Mouse (Mus musculus) right cerebral cortex, postnatal 10 days (tissue): ENCODE data around the gene Pdk2.
A peak's percentile ranks its signal among the peaks of the same experiment; 100 is the strongest.

ENCODE experiments used
- DNase-seq, 2 experiments: peaks; one replicate each; pipeline ENCODE4 v3.0.0; 2021; ENCODE audit warnings: low spot score in 2 of 2

Gene Pdk2

DNA sequence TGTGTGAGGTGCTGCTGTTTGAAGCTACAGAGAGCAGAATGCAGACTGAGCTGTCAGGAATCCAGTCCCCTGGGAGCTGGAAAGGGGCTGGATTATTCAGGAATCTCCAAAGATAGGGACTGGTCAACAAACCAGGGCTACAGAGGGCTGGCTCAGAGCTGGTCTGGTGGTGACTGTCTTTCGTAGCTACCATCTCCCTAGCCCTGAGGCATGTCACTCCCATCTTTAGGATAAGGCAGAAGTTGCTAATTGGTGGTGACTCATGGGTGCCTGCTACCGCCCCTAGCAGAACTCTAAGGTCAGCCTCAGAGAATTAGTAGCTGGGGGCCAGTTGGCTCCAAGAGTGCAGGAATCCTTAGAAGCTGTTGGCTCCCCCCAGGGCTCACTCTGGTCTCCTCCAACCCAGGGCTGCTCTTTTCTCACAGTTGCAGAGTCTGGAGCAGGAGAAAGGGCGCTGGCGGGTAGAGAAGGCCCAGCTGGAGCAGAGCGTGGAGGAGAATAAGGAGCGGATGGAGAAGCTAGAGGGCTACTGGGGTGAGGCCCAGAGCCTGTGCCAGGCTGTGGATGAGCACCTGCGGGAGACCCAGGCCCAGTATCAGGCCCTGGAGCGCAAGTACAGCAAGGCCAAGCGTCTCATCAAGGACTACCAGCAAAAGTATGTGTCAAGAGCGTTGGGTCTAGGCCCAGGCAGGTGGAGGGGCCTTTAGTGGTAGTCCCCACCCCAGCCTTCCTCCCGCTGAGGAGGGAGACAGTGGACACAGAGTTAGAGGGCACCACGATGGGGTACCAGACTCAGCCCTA lies 36.8 kb downstream of the Pdk2 start:
- no peak for DNase-seq

DNA sequence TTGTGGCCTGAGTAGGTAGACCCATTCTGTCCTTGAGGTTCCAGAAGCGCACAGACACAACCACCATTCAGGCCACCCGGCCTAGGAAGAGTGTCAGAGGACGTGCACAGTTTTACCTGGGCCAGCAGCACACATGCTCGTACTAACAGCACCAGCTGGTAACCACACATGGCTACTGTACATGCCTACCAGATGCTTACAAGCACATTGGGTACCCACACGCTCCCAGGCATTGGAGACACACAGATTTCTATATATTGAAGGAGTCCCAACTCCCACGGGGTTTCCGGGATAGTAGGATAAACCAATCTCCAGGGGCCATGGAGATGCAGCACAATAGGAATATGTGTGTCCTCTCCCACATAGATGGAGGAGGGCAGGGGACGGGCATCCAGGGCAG lies 38.4 kb downstream of the Pdk2 start:
- no peak for DNase-seq

DNA sequence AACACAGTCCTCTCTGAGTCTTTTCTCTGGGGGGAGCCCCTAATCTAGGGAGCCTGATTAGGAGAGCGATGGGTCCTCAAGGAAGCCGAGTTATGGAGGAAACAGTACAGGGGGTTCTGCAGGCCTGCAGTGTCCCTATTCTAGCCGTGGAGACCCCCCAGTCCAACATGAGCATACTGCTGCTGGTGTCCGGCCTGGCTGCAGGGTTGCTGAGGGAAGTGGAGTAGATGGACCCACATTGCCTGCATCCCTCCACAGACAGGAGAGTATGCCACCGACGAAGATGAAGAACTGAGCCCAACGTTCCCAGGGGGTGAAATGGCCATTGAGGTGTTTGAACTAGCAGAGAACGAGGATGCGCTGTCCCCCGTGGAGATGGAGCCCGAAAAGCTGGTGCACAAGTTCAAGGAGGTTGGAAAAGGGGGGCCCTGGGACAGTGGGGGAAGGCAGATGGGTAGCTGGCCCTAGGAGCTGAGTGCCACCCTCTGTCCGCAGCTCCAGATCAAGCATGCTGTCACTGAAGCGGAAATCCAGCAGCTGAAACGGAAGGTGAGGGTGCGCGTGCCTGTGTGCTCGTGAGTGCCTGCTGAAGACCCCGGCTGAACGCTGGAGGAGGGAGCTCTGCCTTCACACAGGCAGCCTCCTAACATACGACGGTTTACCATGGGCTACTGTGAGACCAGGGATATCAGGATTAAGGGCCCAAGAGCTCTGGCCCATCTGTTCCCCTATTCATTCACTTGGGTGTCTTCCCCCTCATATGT lies 39.4 kb downstream of the Pdk2 start:
- DNase-seq = no peak

DNA sequence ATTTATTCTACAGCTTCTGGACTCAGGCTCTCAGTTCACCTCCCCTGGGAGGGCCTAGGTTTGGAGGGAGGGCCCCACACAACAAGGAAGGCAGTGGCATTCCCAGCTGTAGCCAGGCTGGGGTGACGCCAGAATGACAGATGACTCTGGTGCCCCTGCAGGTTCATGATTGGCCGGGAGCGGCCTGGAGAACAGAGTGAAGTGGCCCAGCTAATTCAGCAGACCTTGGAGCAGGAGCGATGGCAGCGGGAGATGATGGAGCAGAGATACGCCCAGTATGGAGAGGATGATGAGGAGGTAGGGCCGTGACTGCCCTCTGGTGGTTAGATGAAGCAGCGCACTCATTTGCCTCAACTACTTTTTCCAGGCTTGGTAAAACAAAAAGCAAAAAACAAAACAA lies 40.1 kb downstream of the Pdk2 start:
- peak; percentile 79 to 80 for DNase-seq

DNA sequence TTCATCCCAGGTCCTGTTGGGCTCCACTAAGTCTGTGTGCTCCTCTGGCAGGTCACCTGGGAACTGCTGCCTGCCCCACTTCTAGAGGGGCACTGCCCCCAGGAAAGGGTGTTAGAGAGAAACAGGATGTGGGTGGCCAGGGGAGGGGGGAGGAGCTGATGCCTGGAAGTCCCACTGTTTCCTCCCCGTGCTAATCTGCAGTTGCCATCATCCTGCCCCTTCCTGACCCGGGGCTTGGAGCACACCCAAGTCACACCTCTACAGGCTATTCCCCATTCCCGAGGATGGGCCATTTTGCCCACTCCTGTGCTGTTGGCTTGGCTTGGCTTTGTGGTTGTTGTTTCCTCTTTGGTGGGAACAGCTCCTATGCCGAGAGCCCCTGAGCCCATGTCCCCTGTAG lies 40.6 kb downstream of the Pdk2 start:
- peak in 1 of 2 experiments; percentile 45 for DNase-seq

DNA sequence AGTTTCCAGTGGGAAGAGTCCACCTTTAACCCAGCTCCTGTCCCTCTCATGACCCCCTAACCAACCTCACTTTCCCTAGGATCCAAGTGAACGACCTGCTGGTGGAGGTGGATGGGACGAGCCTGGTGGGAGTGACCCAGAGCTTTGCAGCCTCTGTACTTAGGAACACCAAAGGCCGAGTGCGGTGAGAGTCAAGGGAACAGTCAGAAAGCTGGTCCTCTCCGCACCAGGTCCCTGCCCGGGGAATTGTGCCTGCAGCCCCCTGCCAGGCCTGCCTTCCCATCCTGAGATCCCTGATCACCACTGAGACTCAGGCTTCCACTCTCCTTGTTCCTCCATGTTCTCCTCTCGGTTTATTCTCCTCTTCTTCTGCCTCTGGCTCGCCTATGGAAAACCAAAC lies 41.0 kb downstream of the Pdk2 start:
- no peak for DNase-seq

DNA sequence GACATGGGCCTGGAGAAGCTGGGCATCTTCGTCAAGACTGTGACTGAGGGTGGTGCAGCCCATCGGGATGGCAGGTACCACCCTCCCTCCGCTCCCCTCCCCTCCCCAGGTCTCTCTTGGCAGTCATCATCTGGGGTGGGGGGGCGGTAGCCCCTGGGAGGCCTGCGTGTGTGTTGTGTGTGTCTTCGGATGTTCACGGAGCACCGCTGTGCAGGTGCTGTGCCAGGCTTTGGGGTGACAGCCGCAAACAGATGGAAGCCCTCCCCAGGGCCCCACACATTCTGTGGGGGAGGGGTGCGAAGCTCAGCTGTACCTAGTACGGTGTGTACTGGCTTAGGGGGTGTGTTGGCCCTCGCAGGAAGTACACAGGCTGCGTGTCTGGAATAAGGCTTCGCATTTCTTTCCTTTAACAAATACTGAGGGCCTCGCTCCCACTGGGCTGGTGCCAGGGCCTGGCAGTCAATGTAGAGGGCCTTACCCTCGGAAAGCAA lies 43.1 kb downstream of the Pdk2 start:
- peak; percentile 79 to 83 for DNase-seq

DNA sequence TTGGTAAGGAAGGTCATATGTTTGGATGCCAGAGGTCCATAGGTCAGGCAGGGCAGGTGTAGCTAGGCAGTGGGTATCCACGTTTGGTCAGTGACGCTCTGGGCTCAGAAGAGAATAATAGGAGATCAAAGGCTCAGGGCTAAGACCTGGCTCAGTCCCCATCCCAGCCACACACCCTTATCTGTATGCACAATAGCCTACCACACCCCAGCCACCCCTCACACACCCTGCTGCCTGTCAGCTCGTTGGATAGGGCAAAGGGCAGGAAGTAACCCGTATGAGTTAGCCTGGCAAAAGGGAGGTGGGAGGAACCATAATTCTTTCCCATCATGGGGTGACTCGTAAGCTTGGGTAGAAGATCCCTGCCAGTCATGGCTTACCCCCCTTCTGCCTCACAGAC lies 43.6 kb downstream of the Pdk2 start:
- DNase-seq = peak in 1 of 2 experiments; percentile 30

DNA sequence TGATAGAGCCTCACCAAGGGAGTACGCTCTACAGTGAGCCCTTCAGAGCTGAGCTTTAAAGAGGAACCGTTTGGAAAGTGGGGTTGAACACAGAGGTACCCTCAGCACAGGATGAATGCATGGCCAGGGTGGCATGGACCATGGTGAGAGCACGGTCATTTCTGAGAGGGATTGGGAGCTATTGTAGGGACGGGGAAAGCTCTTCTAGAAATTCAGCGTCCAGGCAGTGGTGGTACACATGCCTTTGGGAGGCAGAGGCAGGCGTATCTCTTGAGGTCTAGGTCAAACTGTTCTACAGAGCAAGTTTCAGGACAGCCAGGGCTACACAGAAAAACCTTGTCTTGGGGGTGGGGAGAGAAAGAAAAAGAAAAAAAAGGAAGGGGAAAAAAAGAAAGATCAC lies 44.2 kb downstream of the Pdk2 start:
- DNase-seq = no peak

DNA sequence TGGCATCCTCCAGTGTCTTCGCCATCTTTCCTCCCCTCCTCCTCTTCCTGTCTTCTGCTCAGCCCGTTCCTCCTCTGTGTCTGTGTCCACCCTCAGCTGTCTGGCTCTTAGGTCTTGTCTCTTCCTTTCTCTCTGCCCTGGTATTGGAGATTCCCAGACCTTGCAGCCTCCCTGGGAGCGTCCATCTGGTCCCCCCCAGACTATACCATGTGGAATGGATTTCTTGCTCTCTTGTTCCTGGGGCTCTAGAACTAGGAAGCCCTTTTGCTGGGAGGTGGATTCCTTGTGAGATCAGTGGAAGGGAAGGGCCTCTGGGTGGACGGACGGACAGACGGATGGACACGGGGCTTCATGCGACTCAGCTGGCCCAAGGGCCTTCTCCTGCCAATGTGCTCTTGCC lies 45.1 kb downstream of the Pdk2 start:
- peak in 1 of 2 experiments; percentile 20 for DNase-seq

DNA sequence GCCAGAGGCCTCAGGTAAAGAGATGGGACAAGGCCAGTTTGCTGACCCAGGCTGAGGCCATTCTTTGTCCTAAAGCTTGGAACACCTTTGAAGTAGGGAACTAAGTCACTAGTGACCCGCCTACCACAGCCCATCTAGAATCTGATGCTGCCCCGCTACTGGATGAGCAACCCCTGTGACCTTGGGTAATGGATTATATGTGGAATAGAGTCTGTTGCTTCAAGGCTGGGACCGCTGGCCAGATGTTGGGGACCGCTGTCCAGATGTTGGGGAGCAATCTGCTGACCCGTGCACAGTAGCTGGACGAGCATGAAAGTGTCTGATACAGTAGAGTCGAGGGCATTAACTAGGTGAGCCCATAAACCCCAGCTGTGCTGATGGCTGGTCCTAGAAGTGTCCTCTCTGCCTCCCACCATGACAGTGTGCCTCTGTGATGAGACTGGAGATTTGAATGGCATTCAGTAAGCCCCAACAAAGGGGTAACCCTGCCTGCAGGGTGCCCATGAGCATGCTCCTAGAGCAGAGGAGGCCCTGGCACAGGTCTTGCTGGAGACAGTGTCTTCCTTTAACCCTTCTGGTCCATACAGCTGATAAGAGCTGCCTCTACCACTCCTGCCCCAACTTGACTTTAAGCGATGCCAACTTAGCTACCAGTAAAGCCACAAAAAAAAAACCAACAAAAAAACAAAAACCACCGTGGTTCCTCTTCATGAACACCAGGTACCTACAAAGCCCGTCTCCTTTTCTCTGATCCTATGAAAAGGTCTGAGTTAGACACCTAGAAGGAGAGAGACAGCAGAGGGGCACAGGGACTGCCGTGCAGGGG lies 46.0 kb downstream of the Pdk2 start:
- DNase-seq = no peak

DNA sequence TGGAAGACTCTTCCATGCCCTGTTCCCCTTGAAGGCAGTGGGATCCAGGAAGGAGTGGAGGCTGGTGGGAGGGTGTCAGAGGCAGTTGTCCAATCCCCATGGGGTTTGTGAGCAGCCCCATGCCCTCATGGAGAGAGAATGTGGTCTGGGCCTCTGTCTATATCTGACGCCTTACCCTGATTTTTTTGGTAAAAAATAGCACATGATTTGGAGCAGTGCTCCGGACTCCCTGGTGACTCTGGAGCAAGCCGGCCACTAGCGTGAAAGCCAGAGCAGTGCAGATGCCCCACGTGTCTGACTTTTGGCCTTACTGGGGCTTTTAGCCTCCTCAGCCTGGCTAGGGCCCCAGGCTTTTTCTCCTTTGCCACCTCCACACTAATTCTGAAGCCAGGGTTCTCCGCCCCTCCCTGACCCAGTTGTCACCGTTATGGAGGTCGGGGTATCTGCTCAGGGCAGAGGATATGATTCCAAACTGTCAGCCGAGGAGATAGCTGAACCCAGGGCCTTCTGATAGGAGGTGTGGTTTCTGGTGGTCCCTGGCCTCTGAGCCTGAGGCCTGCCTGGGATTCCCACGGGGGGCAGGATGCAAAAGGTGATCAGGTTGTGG lies 46.8 kb downstream of the Pdk2 start:
- DNase-seq = no peak

DNA sequence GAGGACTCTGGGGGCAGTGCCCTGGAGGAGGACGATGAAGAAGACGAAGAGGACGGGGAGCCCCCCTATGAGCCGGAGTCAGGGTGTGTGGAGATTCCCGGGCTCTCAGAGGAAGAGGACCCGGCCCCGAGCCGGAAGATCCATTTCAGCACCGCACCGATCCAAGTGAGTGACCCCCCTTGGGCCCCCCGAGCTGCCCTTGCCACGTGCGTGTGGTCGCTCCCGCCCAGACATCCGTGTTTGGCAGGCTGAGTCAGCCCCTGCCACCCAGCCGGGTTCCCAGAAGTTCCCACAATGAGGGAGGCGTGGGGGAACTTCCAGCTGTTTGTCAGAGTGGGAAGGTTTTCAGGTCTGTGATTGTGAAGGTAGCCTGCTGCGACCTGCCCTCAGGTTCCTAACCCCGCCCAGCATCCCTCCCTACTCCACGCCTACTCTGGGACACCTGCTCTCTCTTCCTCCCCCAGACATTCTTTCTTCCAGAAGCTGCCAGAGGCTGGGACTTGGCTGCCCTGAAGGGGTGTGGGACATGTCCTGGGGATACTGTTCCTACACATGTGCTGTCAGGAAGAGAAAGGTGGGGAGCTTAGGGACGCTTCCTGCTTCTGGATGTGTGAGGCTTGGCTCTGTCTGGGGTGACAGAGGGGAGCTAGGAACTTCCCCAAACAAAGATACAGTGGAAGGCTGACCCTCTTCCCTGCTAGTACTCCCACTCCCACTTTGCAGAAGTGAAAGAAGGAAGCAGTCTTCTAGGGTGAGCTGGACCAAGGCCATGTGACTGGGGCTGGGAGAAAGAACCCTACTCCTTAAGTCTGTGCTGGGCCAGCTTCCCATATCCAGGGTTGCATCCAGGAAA lies 48.2 kb downstream of the Pdk2 start:
- DNase-seq = peak; percentile 67 to 69

DNA sequence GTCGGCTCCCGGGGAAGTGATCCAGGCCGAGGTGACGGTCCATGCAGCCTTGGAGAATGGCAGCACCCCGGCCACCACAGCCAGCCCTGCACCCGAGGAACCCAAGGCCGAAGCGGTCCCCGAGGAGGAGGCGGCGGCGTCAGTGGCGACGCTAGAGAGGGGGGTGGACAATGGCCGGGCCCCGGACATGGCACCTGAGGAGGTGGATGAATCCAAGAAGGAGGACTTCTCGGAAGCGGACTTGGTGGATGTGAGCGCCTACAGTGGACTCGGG lies 48.7 kb downstream of the Pdk2 start:
- DNase-seq = no peak

DNA sequence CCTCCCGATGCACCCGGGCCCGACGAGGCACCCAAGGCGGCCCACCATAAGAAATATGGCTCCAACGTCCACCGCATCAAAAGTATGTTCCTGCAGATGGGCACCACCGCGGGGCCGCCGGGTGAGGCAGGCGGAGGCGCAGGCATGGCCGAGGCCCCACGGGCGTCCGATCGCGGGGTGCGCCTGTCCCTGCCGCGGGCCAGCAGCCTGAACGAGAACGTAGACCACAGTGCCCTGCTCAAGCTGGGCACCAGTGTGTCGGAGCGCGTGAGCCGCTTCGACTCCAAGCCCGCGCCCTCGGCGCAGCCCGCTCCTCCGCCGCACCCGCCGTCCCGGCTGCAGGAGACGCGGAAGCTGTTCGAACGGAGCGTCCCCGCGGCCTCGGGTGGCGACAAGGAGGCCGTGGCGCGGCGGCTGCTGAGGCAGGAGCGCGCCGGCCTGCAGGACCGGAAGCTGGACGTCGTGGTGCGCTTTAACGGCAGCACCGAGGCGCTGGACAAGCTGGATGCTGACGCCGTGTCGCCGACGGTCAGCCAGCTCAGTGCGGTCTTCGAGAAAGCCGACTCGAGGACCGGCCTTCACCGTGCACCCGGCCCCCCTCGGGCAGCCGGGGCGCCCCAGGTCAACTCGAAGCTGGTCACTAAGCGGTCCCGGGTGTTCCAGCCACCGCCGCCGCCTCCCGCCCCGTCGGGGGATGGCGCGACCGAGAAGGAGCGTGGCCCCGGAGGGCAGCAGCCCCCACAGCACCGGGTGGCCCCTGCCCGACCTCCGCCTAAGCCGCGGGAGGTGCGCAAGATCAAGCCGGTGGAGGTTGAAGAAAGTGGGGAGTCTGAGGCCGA lies 49.3 kb downstream of the Pdk2 start:
- DNase-seq = peak; percentile 44 to 62

DNA sequence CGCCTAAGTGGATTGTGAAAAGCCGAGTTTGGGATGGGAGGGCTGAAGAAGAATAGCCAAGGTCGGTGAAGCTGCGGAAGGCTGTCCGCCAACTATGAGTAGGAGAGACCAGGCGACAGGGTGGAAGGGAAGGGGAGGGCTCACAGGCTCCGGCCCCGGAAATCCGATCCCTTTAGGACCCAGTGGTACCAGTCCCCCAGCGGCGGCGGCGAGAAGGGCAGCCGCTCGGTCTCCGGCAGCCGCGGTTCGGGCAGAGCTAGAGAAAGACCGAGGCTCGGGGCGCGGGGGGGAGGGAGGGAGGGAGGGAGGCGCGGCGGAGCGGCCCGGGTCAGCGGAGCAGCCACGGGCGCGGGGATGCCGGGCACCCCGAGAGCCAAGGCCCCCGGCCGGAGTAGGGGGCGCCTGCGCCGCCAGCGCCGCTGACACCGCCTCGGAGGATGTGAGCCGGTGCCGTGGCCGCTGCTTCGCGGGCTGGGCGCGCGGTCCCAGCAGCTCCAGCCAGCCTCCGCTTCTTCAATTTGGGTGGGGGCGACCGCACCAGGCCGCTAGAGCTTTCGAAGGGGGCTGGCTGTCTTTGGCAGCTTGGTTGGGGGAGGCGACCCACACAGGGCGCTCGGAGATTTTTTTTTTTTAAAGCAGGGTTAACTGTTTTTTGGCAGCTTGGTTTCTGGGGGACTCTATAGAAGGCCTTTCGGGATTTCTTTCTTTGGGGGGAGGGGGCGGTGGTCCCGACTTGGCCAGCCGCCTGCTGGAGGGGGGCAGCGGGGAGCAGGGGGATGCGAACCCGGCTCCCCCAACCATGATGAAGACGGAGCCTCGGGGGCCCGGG lies 50.2 kb downstream of the Pdk2 start, which contains the start of gene Ppp1r9b:
Gene Ppp1r9b, plus strand, starts transcription at position 287 of the 829 bp plus-strand sequence.
- DNase-seq = peak; percentile 94 to 95

DNA sequence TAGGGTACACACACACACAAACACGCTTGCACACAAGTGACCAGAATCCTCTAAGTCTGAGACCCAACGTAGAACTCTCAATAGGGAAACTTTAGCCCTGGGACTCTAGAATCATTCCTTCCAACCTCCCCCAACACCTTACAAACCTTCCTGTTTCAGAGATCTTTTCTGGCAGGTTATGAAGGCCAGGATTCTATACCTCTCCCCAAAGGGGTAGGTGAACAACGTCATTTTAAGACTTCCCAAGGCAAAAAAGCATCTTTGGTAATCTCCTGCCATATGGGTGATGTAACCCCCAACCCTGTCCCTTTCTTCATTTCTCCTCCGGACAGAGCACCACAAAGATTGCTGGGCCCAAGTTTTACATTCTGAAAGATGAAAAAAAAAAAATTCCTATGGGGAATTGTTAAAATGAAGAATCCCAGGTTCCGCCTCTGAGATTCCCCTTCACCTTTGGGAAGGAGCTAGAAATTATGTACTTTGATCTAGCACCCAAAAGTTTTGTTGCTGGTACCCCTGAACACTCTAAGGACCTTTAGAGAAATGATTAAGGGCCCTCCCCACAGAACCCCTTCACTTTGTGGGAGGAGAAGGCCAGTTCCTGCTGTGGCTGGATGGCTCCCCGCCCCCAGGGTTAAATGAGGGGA lies 50.9 kb downstream of the Pdk2 start:
- no peak for DNase-seq

DNA sequence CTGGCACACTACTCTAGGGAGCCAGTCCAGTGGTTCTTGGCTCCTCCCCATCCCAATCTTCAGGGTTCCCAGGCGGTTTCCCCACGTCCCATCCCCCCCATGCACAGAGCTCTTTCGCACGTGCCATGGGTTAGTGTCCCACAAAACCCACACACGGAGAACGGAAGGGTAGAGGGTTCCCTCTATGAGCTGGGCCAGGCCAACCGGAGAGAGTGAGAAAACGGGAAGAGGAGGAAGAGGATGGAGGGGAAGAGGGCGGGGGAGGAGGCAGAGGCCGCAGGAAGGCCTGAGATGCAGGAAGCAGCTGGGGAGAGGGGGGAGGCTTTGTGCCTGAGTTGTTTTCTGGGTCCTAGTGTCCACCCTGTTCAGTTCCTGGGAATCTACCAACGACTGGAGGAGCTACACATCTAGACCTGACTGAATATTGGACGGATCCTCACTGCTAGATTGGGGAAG lies 51.6 kb downstream of the Pdk2 start:
- peak; percentile 87 to 92 for DNase-seq
